Mouse (Mus musculus) small intestine, adult 2 months (tissue): ENCODE measurements around the gene Fndc10. TPM values are rescaled to one million over a fixed set of nuclear protein-coding genes. Genes with fewer than 3 reads are reported as not detected.
"Not testable (repeated sequence)": the region's sequence is repeated elsewhere in the genome, so short reads cannot be mapped to it uniquely, and the experiment has no call there.

Experiments used
- H3K27ac ChIP-seq: fragments of 200-500 bp; 2 replicates; pipeline ENCODE4 v1.5.1; 2012; ENCODE audit warnings: low read depth, low read length, control low read depth, inconsistent platforms; ENCODE audit not compliant: insufficient read depth
- H3K27me3 ChIP-seq: fragments of 200-500 bp; 2 replicates; pipeline ENCODE4 v1.6.1; 2012; ENCODE audit warnings: mild to moderate bottlenecking, moderate library complexity, low read length, inconsistent platforms; ENCODE audit not compliant: control insufficient read depth, insufficient read depth
- H3K36me3 ChIP-seq: fragments of 200-500 bp; 2 replicates; pipeline ENCODE4 v1.6.1; 2012; ENCODE audit warnings: mild to moderate bottlenecking, low read length, control low read depth, inconsistent platforms; ENCODE audit not compliant: control insufficient read depth, insufficient read depth
- H3K4me1 ChIP-seq: fragments of 200-500 bp; 2 replicates; pipeline ENCODE4 v1.6.1; 2012; ENCODE audit warnings: low read length, inconsistent platforms, mixed read lengths; ENCODE audit not compliant: control insufficient read depth, insufficient read depth, insufficient read length
- H3K4me3 ChIP-seq: fragments of 200-500 bp; 2 replicates; pipeline ENCODE4 v1.5.1; 2012; ENCODE audit warnings: low read depth, mild to moderate bottlenecking, control low read depth, inconsistent platforms, low read length, moderate library complexity
- CTCF ChIP-seq: fragments of 200-500 bp; IDR thresholded peaks from 2 replicates; pipeline ENCODE4 v1.5.1; 2012; ENCODE audit warnings: low read depth, mild to moderate bottlenecking, control low read depth, inconsistent platforms, low read length, moderate library complexity, mixed read lengths; ENCODE audit not compliant: insufficient replicate concordance, insufficient read length; ENCODE audit errors: extremely low read depth
- POLR2A ChIP-seq: fragments of 200-500 bp; IDR thresholded peaks from 2 replicates; pipeline ENCODE4 v1.6.1; 2012; ENCODE audit warnings: low read depth, mild to moderate bottlenecking, control low read depth, inconsistent platforms, low read length, moderate library complexity
- WGBS: fragments of 180-500 bp; shearing (Covaris S2); methylation state at CpG from one replicate; pipeline ENCODE4 v1.1.7; 2018; 5-methylcytosine and 5-hydroxymethylcytosine counted together
- polyA plus RNA-seq: library from polyadenylated mRNA; depleted of rRNA; stranded (reverse); fragments of >200 nt; gene quantifications from 2 replicates; pipeline ENCODE4 v1.2.3, GENCODE M21; 2012; rRNA removed

Fndc10 gene
- polyA plus RNA-seq, 1 experiment: 24.0 TPM

DNA sequence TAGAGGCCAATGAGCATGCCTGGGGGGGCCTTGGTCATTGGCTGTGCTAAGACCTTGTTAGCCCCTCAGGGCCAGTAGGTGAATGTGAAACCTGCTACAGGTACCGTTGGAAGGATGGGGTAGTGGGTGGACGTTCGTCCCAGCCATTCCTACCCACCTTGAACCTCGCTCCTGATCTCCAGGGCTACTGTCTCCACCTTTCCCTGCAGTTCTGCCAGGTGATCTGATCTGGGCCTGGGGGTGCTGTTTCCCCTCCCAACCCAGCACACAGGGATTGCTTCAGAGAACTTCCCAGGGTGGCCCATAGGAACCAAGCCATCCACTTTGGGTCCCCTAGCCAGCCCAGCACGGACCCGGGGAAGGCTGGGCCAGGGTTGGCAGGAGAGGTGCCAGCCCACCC lies 45.0 kb downstream of the Fndc10 start:
- Histone ChIP-seq H3K36me3 (peaks cover 34% of the 10 kb centered on the region), H3K27ac (no peak overlapping the region), H3K4me3 (no peak overlapping the region), H3K4me1 (peaks cover 7% of the 10 kb centered on the region; the same call in 1 of the 2 replicates), H3K27me3 (no peaks in the 10 kb centered on the region)
- TF ChIP-seq POLR2A: no peak
- no peak for TF ChIP-seq CTCF
- 81% methylated on average over 6 of the region's 6 CpGs for WGBS

DNA sequence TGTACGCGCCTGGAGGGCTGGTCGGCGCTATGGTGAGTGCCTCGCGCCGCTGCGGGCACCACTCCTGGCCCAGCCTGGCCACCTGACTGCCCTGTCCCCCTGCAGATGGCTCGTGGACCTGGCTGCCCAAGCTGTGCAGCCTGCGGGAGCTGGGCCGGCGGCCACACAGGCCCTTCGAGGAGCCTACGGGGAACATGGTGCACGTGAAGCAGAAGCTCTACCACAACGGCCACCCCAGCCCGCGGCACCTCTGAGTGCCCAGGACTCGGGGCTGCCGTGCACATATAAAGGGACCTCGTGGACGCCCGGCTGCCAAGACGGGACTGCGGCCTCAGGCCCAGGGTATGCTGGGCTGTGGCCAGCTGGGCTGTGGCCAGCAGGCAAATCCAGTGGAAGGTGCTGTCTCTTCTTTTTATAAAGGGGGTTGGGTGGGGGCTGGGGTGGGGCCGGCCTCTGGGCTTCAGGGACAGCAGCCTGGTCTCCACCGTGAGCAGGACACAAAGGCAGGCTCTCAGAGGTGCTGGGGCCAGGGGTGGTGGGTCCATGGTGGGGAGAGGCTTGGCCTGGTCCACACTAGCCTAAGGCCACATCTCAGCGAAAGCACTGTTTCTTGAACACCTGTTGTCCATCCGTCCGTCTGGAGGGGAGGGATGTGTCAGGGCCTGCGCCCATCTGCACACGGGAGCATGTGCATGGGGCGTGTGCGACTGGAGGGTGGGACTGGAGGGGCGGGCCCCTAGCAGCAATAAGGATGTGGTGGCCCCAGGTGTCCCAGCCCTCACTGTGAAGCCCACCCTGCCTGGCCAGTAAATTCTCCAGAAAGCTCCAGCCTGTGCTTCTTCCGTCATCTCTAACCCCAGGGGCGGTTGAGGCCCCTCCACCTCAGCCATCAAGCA lies 45.8 kb downstream of the Fndc10 start:
- Histone ChIP-seq H3K27ac (no peak overlapping the region), H3K27me3 (no peaks in the 10 kb centered on the region), H3K4me3 (no peak overlapping the region), H3K36me3 (peaks cover 41% of the 10 kb centered on the region), H3K4me1 (peaks cover 7% of the 10 kb centered on the region; the same call in 1 of the 2 replicates)
- no peak for TF ChIP-seq CTCF
- TF ChIP-seq POLR2A: no peak
- WGBS: 80% methylated on average over 37 of the region's 37 CpGs

DNA sequence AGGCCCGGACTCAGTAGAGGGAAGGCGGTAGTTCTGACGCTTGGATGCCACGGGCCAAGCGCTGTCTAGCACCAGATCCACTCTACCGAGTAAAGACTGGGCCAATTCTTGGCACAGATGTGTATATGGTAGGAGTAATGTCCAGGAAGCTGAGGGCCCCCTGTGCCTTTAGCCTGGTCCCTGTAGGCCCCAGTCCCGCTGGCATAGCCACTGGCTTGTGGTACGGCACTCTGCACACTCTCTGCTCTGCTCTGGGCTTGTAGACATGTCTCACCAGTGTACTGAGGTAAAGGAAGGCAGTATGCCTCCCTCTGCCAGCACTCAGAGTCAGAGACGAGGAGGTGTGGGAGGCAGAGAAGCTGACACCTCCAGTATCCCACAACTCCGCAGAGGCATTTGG lies 46.5 kb downstream of the Fndc10 start:
- H3K27me3 ChIP-seq, H3K4me3 ChIP-seq, H3K27ac ChIP-seq, H3K4me1 ChIP-seq: not testable (repeated sequence)
- WGBS: 86% methylated on average over 10 of the region's 10 CpGs
- H3K36me3 ChIP-seq: peaks cover 45% of the 10 kb centered on the region

DNA sequence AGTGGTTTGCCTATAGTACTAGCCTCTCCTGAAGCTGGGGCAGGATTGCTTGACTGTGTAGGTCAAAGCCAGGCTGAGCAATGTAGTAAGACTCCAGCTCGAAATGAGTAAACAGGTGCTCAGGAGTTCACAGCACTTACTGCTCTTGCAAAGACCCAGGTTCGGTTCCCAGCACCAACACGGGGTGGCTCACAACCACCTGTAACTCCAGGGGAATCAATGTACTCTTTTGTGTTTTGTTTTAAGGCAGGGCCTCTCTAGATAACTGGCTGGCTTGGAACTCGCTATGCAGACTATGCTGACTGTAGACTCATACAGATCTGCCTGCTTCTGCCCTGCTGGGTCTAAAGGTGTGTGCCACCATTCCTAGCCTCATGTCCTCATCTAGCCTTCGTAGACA lies 48.5 kb downstream of the Fndc10 start:
- TF ChIP-seq CTCF (no peak), POLR2A (no peak)
- no peak overlapping the region for H3K4me3 ChIP-seq
- H3K27me3 ChIP-seq: no peaks in the 10 kb centered on the region
- H3K4me1 ChIP-seq: no peaks in the 10 kb centered on the region
- H3K27ac ChIP-seq: no peak overlapping the region
- WGBS: 91% methylated on average over 5 of the region's 5 CpGs
- H3K36me3 ChIP-seq: peaks cover 60% of the 10 kb centered on the region

DNA sequence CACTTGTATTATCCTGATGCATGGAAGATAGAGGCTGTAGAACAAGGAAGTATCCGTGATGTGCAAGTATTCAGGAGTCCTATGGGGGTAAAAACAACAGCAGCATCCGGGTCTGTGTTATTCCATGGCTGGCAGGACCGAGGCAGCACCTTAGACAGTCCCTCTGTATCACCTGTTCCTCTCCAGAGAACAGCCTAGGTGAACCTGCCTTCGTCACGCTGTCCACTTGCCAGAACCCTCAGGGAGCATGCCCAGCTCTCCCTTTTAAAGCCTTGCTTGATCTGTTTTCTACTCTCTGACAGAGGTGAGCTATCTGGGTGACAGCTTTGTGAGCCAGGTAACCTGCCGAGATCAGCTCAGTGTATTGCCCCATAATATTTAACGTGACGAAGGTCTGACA lies 50.3 kb downstream of the Fndc10 start:
- no peak for TF ChIP-seq CTCF
- TF ChIP-seq POLR2A: no peak
- H3K27me3 ChIP-seq: no peaks in the 10 kb centered on the region
- H3K36me3 ChIP-seq: peaks cover 77% of the 10 kb centered on the region
- WGBS: 90% methylated on average over 8 of the region's 8 CpGs
- H3K4me3 ChIP-seq: no peak overlapping the region
- H3K4me1 ChIP-seq: no peaks in the 10 kb centered on the region
- no peak overlapping the region for H3K27ac ChIP-seq

DNA sequence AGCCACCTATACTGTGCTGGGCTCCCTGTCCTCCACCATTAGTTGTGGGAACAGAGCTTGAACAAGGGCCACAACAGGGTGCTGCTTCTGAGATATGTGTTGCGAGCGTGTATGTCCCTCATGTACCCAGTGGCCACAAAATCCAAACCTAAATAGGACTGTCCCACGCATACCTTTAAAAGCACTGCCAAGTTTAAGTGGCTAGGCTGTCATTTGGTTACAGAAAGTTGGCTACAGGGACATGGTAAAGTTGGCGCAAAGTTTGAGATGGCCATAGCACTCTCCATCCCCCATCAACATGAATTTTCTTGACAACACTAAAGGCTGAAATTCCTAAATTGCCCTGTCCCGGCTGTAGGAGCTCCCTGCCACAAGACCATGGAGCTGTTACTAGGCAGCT lies 51.0 kb downstream of the Fndc10 start:
- Histone ChIP-seq H3K4me1 (no peaks in the 10 kb centered on the region), H3K27me3 (no peaks in the 10 kb centered on the region), H3K36me3 (peaks cover 80% of the 10 kb centered on the region), H3K4me3 (no peak overlapping the region), H3K27ac (no peak overlapping the region)
- WGBS: 89% methylated on average over 5 of the region's 5 CpGs
- TF ChIP-seq CTCF (no peak), POLR2A (no peak)

Other genes with a start within 250 kb of the Fndc10 start
- 0.69 and 2.1 TPM in 2 replicates for gene Tmem52, start 225.2 kb upstream of the Fndc10 start, polyA plus RNA-seq
- gene Gnb1, start 203.0 kb upstream of the Fndc10 start, polyA plus RNA-seq: 690 and 1,603 TPM in 2 replicates
- 76.8 and 135 TPM in 2 replicates for gene Nadk, start 132.0 kb upstream of the Fndc10 start, polyA plus RNA-seq
- gene Slc35e2, start 92.9 kb upstream of the Fndc10 start, polyA plus RNA-seq: 14.2 and 20.1 TPM in 2 replicates
- 24.6 and 51.4 TPM in 2 replicates for gene Cdk11b, start 69.5 kb upstream of the Fndc10 start, polyA plus RNA-seq
- gene Gm10563, start 48.9 kb upstream of the Fndc10 start, polyA plus RNA-seq: not detected in 2 replicates
- 32.6 and 55.1 TPM in 2 replicates for gene Mmp23, start 41.0 kb upstream of the Fndc10 start, polyA plus RNA-seq
- 46.3 and 85.4 TPM in 2 replicates for gene Mib2, start 25.1 kb upstream of the Fndc10 start, polyA plus RNA-seq
- gene Ssu72, start 10.5 kb downstream of the Fndc10 start, polyA plus RNA-seq: 87.2 and 140 TPM in 2 replicates
- gene Tmem240, start 40.5 kb downstream of the Fndc10 start, polyA plus RNA-seq: 0.53 and 0.80 TPM in 2 replicates
- 57.3 and 65.5 TPM in 2 replicates for gene Atad3a, start 66.8 kb downstream of the Fndc10 start, polyA plus RNA-seq
- gene Vwa1, start 80.4 kb downstream of the Fndc10 start, polyA plus RNA-seq: 18.5 and 125 TPM in 2 replicates
- 0.63 and 2.6 TPM in 2 replicates for gene Tmem88b, start 91.5 kb downstream of the Fndc10 start, polyA plus RNA-seq
- gene Ankrd65, start 96.1 kb downstream of the Fndc10 start, polyA plus RNA-seq: not detected in 2 replicates
- gene Mrpl20, start 108.5 kb downstream of the Fndc10 start, polyA plus RNA-seq: 34.5 and 36.4 TPM in 2 replicates
- 20.5 and 31.3 TPM in 2 replicates for gene Ccnl2, start 118.1 kb downstream of the Fndc10 start, polyA plus RNA-seq
- gene Aurkaip1, start 136.9 kb downstream of the Fndc10 start, polyA plus RNA-seq: 113 and 159 TPM in 2 replicates
- 67.9 and 98.1 TPM in 2 replicates for gene Mxra8, start 145.3 kb downstream of the Fndc10 start, polyA plus RNA-seq
- gene Dvl1, start 153.1 kb downstream of the Fndc10 start, polyA plus RNA-seq: 111 and 153 TPM in 2 replicates
- 1.0 and 1.8 TPM in 2 replicates for gene Tas1r3, start 169.0 kb downstream of the Fndc10 start, polyA plus RNA-seq
- 65.7 and 69.1 TPM in 2 replicates for gene Cptp, start 175.1 kb downstream of the Fndc10 start, polyA plus RNA-seq
- 15.0 and 26.0 TPM in 2 replicates for gene Ints11, start 175.2 kb downstream of the Fndc10 start, polyA plus RNA-seq
- 25.2 and 30.8 TPM in 2 replicates for gene Pusl1, start 197.4 kb downstream of the Fndc10 start, polyA plus RNA-seq
- gene Acap3, start 197.5 kb downstream of the Fndc10 start, polyA plus RNA-seq: 11.1 and 15.9 TPM in 2 replicates
- gene Ube2j2, start 249.5 kb downstream of the Fndc10 start, polyA plus RNA-seq: 73.5 and 206 TPM in 2 replicates